Mouse (Mus musculus): ENCODE results near the gene Rpn1.
"Not testable (repeated sequence)": the region's sequence is repeated elsewhere in the genome, so short reads cannot be mapped to it uniquely, and the experiment has no call there.

The Rpn1 gene

DNA sequence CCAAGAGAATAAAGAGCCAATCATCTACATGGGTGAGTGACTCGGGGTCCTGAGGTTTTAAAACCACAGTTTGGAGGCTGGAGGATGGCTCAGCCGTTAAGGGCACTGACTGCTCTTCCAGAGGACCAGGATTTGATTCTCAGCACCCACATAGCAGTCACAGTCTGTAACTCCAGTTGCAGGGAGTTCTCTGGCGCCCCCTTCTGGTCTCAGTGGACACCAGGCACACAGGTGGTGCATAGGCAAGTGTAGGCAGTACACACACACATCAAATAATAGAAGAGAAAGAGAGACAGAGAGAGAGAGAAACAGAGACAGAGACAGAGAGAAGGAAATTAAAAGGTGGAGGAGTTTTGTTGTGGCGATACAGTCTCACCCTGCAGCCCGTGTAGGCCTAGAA lies 35.0 kb downstream of the Rpn1 start:
- H3K9me3 ChIP-seq (ENCODE audit: low read length), result no peaks in the 10 kb centered on the region
- TF ChIP-seq POU5F1 (IDR thresholded peaks at IDR 0.05; ENCODE audit: borderline replicate concordance, low read length), result no peak
- peak; percentile 80 for TF ChIP-seq CTCF (conservative IDR thresholded peaks at IDR 0.05; ENCODE audit: low read length)
- no peak for TF ChIP-seq NANOG (IDR thresholded peaks at IDR 0.05; ENCODE audit: borderline replicate concordance, low read length)
- peaks cover 30% of the 10 kb centered on the region for H3K4me1 ChIP-seq (replicated peaks; ENCODE audit: low read depth, low read length)
- H3K27me3 ChIP-seq (ENCODE audit: insufficient read depth, low read length), result no peaks in the 10 kb centered on the region
- no peaks in the 10 kb centered on the region for H3K36me3 ChIP-seq (ENCODE audit: insufficient read depth, low read length)
- H3K4me3 ChIP-seq (replicated peaks; ENCODE audit: low read length), result no peak overlapping the region

DNA sequence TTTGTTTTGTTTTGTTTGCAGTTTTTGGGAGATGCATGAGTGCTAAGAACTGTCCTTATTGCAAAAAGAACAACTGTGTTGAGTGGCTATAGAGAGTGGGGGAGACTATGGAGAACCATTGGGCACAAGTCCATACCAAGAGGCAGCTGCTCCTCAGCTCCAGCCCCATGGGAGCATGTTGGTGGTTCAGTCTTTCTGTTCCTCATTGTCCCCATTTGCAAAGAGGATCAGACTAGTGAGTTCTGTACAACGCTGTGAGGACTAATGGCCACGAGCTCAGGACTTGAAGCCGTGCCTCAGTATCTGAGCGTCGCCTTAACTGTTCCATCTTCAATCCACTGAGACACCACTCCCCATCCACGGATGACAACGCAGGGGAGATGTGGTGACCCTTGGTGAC lies 36.5 kb downstream of the Rpn1 start:
- TF ChIP-seq POU5F1 (IDR thresholded peaks at IDR 0.05; ENCODE audit: borderline replicate concordance, low read length) (no peak), CTCF (conservative IDR thresholded peaks at IDR 0.05; ENCODE audit: low read length) (no peak), NANOG (IDR thresholded peaks at IDR 0.05; ENCODE audit: borderline replicate concordance, low read length) (no peak)

DNA sequence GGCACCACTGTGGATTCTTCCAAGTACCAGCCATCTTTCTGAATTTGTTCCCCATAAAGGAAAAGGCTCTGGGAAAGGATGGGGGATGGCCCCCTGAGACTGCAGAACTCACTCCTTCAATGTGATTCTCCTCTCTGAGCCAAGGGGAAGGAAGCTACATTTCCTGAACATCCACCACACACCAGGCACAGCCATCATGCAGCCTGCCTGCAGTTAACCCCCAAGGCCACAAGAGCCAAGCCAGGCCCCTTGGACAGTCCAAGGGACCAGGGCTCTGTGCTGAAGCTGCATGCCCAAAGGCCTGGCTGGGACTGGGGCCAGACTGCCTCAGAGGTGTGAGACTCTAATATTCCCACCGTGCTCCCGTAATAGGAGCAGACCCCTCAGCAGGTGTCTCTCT lies 37.5 kb downstream of the Rpn1 start:
- no peak overlapping the region for H3K4me3 ChIP-seq (replicated peaks; ENCODE audit: low read length)
- H3K36me3 ChIP-seq (ENCODE audit: insufficient read depth, low read length), result no peaks in the 10 kb centered on the region
- H3K27me3 ChIP-seq (ENCODE audit: insufficient read depth, low read length), result 0 out of 2 replicates have a peak, but pooled peaks cover 3% of the 10 kb centered on the region
- H3K9me3 ChIP-seq (ENCODE audit: low read length), result no peaks in the 10 kb centered on the region
- peaks cover 40% of the 10 kb centered on the region for H3K4me1 ChIP-seq (replicated peaks; ENCODE audit: low read depth, low read length)
- TF ChIP-seq CTCF (conservative IDR thresholded peaks at IDR 0.05; ENCODE audit: low read length) (no peak), POU5F1 (IDR thresholded peaks at IDR 0.05; ENCODE audit: borderline replicate concordance, low read length) (no peak), NANOG (IDR thresholded peaks at IDR 0.05; ENCODE audit: borderline replicate concordance, low read length) (no peak)

More for the DNA sequence above, 36.5 kb downstream of the Rpn1 start:
- Histone ChIP-seq H3K4me1 (replicated peaks; ENCODE audit: low read depth, low read length) (peaks cover 45% of the 10 kb centered on the region), H3K27me3 (ENCODE audit: insufficient read depth, low read length) (no peaks in the 10 kb centered on the region), H3K36me3 (ENCODE audit: insufficient read depth, low read length) (no peaks in the 10 kb centered on the region), H3K4me3 (replicated peaks; ENCODE audit: low read length) (no peak overlapping the region), H3K9me3 (ENCODE audit: low read length) (no peaks in the 10 kb centered on the region)

DNA sequence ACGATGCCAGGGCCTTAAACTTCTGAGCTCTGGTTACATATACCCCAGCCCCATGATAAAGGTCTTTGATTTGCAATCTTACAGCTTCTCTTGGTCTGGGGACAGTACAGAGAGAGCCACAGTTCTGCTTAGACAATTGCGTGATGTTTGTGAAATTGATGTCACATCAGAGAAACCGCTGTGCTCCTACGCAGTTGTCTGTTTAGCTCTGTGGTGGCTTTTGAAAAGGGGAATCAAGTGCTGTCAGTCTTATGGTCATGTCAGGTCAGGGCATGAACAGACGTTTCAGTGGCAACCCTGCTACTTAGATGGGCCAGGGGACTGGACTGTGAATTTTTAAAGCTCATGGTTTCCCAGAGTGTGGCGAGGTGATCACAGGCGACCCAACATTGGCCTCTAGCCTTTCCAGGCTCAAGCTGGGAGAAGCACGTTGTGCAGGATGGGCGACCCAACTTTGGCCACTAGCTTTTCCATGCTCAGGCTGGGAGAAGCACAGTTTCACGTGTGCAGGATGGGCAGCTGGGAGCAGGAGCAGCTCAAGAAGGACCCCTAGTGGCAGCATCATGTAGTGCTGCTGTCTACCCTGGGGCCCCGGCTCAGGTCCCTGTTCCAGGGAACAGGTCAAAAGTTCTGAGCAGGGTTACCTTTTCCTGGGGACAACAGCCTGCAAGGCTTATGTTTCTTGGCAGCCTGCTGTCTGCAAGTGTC lies 39.0 kb downstream of the Rpn1 start:
- TF ChIP-seq CTCF (conservative IDR thresholded peaks at IDR 0.05; ENCODE audit: low read length), result peak; percentile 87
- no peak for TF ChIP-seq NANOG (IDR thresholded peaks at IDR 0.05; ENCODE audit: borderline replicate concordance, low read length)
- no peaks in the 10 kb centered on the region for H3K36me3 ChIP-seq (ENCODE audit: insufficient read depth, low read length)
- peak overlapping the region; percentile 69 for H3K4me3 ChIP-seq (replicated peaks; ENCODE audit: low read length)
- H3K9me3 ChIP-seq (ENCODE audit: low read length), result no peaks in the 10 kb centered on the region
- H3K4me1 ChIP-seq (replicated peaks; ENCODE audit: low read depth, low read length), result peaks cover 42% of the 10 kb centered on the region
- H3K27me3 ChIP-seq (ENCODE audit: insufficient read depth, low read length), result peaks cover 6% of the 10 kb centered on the region; the same call in 1 of the 2 replicates

DNA sequence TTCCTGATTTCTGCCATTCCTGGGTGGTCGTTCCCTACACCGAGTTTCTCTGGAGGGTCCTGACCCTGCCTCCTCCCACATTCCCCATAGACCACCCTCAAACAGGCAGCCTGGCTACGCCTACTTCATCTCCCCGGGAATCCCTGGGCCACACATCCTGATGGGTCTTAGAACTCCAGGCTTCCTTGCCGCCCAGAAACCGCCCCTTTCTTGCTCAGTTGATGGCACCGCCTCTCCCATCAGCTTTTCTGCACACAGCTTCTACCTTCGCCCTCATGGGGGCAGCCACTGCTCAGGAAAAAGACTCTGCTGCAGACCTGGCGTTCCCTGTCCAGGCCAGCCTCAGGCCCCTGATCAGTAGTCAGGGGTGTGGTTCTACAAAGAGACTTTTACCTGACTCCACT lies 39.6 kb downstream of the Rpn1 start:
- Histone ChIP-seq H3K27me3 (ENCODE audit: insufficient read depth, low read length) (peaks cover 6% of the 10 kb centered on the region; the same call in 1 of the 2 replicates), H3K4me3 (replicated peaks; ENCODE audit: low read length) (peak overlapping the region; percentile 69), H3K4me1 (replicated peaks; ENCODE audit: low read depth, low read length) (peaks cover 42% of the 10 kb centered on the region), H3K9me3 (ENCODE audit: low read length) (no peaks in the 10 kb centered on the region), H3K36me3 (ENCODE audit: insufficient read depth, low read length) (no peaks in the 10 kb centered on the region)
- TF ChIP-seq NANOG (IDR thresholded peaks at IDR 0.05; ENCODE audit: borderline replicate concordance, low read length), result no peak
- no peak for TF ChIP-seq POU5F1 (IDR thresholded peaks at IDR 0.05; ENCODE audit: borderline replicate concordance, low read length)
- TF ChIP-seq CTCF (conservative IDR thresholded peaks at IDR 0.05; ENCODE audit: low read length), result no peak; the same call in 1 of the 2 replicates

DNA sequence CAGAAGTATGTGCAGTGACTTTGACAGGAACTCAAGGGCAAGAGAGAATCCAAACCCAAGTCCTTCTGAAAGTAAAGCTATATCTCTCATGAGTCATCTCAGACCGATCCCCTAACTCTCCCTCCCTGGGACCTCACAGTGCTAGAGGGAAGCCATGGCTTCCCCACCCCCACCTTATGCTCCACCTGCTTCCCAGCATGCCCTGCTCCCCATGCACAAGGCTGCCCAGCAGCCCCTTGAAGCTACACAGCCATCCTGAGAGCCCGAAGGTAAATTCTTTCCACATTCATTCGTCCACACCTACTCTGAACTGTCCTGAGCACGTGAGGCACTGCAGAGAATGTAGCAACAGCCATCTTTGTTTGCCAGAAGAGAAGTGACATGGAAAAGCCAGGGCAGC lies 40.3 kb downstream of the Rpn1 start:
- TF ChIP-seq CTCF (conservative IDR thresholded peaks at IDR 0.05; ENCODE audit: low read length) (no peak), NANOG (IDR thresholded peaks at IDR 0.05; ENCODE audit: borderline replicate concordance, low read length) (no peak), POU5F1 (IDR thresholded peaks at IDR 0.05; ENCODE audit: borderline replicate concordance, low read length) (no peak)
- peaks cover 6% of the 10 kb centered on the region; the same call in 1 of the 2 replicates for H3K27me3 ChIP-seq (ENCODE audit: insufficient read depth, low read length)
- H3K9me3 ChIP-seq (ENCODE audit: low read length), result no peaks in the 10 kb centered on the region
- no peaks in the 10 kb centered on the region for H3K36me3 ChIP-seq (ENCODE audit: insufficient read depth, low read length)
- H3K4me3 ChIP-seq (replicated peaks; ENCODE audit: low read length), result peak overlapping the region; percentile 69
- peaks cover 42% of the 10 kb centered on the region for H3K4me1 ChIP-seq (replicated peaks; ENCODE audit: low read depth, low read length)

DNA sequence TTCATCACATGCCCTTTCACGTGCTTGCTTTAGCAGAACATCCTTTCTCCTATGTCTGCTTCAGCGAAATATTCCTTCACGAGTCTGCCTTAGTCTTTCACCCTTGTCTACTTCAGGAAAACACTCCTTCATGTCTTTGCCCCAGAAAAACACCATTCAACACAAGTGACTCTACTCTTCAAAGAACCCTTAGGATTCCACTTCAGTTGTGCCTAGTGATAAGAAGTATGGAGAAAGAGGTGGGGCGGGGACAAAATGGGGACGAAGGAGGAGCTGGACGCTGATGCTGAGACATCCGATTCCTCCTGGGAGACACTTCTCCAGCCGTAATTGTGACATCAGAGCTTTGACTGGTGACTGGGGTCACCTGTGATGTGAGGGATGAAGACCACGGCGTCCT lies 41.5 kb downstream of the Rpn1 start:
- not testable (repeated sequence) for H3K27me3 ChIP-seq (ENCODE audit: insufficient read depth, low read length); H3K36me3 ChIP-seq (ENCODE audit: insufficient read depth, low read length)
- peaks cover 42% of the 10 kb centered on the region for H3K4me1 ChIP-seq (replicated peaks; ENCODE audit: low read depth, low read length)

DNA sequence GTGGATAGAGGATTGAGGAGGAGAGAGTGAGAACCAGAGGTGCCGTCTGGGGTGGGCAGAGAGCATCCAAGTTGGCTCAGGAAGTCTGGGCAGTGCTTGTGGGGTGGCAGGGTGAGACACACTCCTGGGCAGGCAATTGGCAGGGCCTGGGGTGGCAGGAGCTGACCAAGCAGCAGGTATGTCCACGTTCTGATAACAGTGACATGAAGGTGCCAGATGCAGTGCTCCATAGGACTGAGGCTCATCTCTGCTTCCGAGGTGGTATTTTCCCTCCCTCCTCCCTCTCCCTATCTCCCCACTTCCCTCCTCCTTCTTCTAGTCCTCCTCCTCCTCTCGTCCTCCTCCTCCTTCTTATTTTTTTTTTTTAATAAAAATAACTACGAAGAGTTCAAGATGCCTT lies 47.2 kb downstream of the Rpn1 start:
- peaks cover 46% of the 10 kb centered on the region for H3K27me3 ChIP-seq (ENCODE audit: insufficient read depth, low read length)
- H3K4me1 ChIP-seq (replicated peaks; ENCODE audit: low read depth, low read length), result peaks cover 21% of the 10 kb centered on the region
- H3K4me3 ChIP-seq (replicated peaks; ENCODE audit: low read length), result no peak overlapping the region
- H3K9me3 ChIP-seq (ENCODE audit: low read length), result no peaks in the 10 kb centered on the region
- no peaks in the 10 kb centered on the region for H3K36me3 ChIP-seq (ENCODE audit: insufficient read depth, low read length)
- TF ChIP-seq POU5F1 (IDR thresholded peaks at IDR 0.05; ENCODE audit: borderline replicate concordance, low read length) (no peak), NANOG (IDR thresholded peaks at IDR 0.05; ENCODE audit: borderline replicate concordance, low read length) (no peak), CTCF (conservative IDR thresholded peaks at IDR 0.05; ENCODE audit: low read length) (no peak)

More for the DNA sequence above, 41.5 kb downstream of the Rpn1 start:
- H3K4me3 ChIP-seq (replicated peaks; ENCODE audit: low read length); H3K9me3 ChIP-seq (ENCODE audit: low read length): not testable (repeated sequence)

DNA sequence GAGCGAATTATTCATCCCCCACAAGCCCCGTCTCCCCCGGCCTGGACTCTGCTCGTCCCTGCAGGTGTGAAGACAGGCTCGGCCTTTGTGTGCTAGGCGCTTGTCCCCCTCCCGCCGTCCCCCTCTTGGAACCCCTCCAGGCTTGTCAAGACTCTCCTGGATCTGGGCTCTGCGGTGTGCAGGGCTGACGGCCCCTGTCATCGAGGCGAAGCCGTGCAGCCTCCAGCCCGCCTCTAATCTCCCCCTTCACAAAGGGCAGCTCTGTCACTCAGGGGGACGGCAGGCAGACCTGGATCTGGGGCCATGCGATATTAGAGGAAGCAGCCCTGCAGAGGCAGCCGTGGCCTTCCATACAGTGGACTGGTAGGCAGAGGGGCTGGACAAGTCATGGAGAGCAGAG lies 47.8 kb downstream of the Rpn1 start:
- no peak for TF ChIP-seq NANOG (IDR thresholded peaks at IDR 0.05; ENCODE audit: borderline replicate concordance, low read length)
- TF ChIP-seq CTCF (conservative IDR thresholded peaks at IDR 0.05; ENCODE audit: low read length), result no peak
- no peak for TF ChIP-seq POU5F1 (IDR thresholded peaks at IDR 0.05; ENCODE audit: borderline replicate concordance, low read length)
- H3K27me3 ChIP-seq (ENCODE audit: insufficient read depth, low read length), result peaks cover 48% of the 10 kb centered on the region
- no peaks in the 10 kb centered on the region for H3K9me3 ChIP-seq (ENCODE audit: low read length)
- H3K36me3 ChIP-seq (ENCODE audit: insufficient read depth, low read length), result no peaks in the 10 kb centered on the region
- H3K4me3 ChIP-seq (replicated peaks; ENCODE audit: low read length), result no peak overlapping the region
- H3K4me1 ChIP-seq (replicated peaks; ENCODE audit: low read depth, low read length), result peaks cover 25% of the 10 kb centered on the region

Measured in E14TG2a.4 (cell line).